Mouse (Mus musculus) right cerebral cortex, postnatal 10 days (tissue): ENCODE measurements at regions not wholly inside any gene's neighbourhood (a gene's known extent, or its start where the extent isn't known, plus 50 kb on each side); places are given as distances from the start of the nearest gene placed in this dataset.
A peak's percentile ranks its signal among the peaks of the same experiment; 100 is the strongest.

Experiments used
- DNase-seq, 2 experiments: peaks; one replicate each; pipeline ENCODE4 v3.0.0; 2021; ENCODE audit warnings: low spot score in 2 of 2

GRCm38 (mm10) chr13:107641926-107642657 lies 402.2 kb upstream of the Smim15 start:
- DNase-seq = peak; percentile 91 to 93

- no peak for DNase-seq
Observed at GRCm38 (mm10) chr13:107639620-107640019, 404.6 kb upstream of the Smim15 start.

GRCm38 (mm10) chr13:107637269-107637668 lies 407.0 kb upstream of the Smim15 start:
- no peak for DNase-seq

- DNase-seq = no peak
Observed at GRCm38 (mm10) chr13:107635114-107635513, 409.1 kb upstream of the Smim15 start.

- DNase-seq = no peak
Observed at GRCm38 (mm10) chr13:107627073-107627472, 417.2 kb upstream of the Smim15 start.

GRCm38 (mm10) chr13:107626670-107627069 lies 417.6 kb upstream of the Smim15 start:
- no peak for DNase-seq

GRCm38 (mm10) chr13:107621337-107621736 lies 422.9 kb upstream of the Smim15 start:
- DNase-seq = no peak

- DNase-seq = no peak
Observed at GRCm38 (mm10) chr13:107620887-107621286, 423.4 kb upstream of the Smim15 start.

- DNase-seq = no peak
Observed at GRCm38 (mm10) chr13:107620210-107620609, 424.0 kb upstream of the Smim15 start.

GRCm38 (mm10) chr13:107619430-107619927 lies 424.8 kb upstream of the Smim15 start:
- DNase-seq = peak in 1 of 2 experiments; percentile 27

- DNase-seq = peak in 1 of 2 experiments; percentile 30
Observed at GRCm38 (mm10) chr13:107618796-107619429, 425.3 kb upstream of the Smim15 start.

GRCm38 (mm10) chr13:107618369-107618771 lies 425.9 kb upstream of the Smim15 start:
- no peak for DNase-seq

GRCm38 (mm10) chr13:107617582-107617981 lies 426.7 kb upstream of the Smim15 start:
- no peak for DNase-seq

GRCm38 (mm10) chr13:107616775-107617174 lies 427.5 kb upstream of the Smim15 start:
- no peak for DNase-seq

- no peak for DNase-seq
Observed at GRCm38 (mm10) chr13:107608996-107609503, 435.2 kb upstream of the Smim15 start.

- no peak for DNase-seq
Observed at GRCm38 (mm10) chr13:107607294-107607693, 437.0 kb upstream of the Smim15 start.

- DNase-seq = no peak
Observed at GRCm38 (mm10) chr13:107602149-107602548, 442.1 kb upstream of the Smim15 start.

- no peak for DNase-seq
Observed at GRCm38 (mm10) chr13:107601132-107601439, 443.2 kb upstream of the Smim15 start.

GRCm38 (mm10) chr13:107600331-107601131 lies 443.7 kb upstream of the Smim15 start:
- DNase-seq = peak in 1 of 2 experiments; percentile 29

- DNase-seq = no peak
Observed at GRCm38 (mm10) chr13:107599094-107599644, 445.1 kb upstream of the Smim15 start.

GRCm38 (mm10) chr13:107598391-107598790 lies 445.9 kb upstream of the Smim15 start:
- no peak for DNase-seq

GRCm38 (mm10) chr13:107597217-107597616 lies 447.0 kb upstream of the Smim15 start:
- DNase-seq = no peak
